Mouse (Mus musculus) limb, embryonic 14.5 days (tissue): Measurements from ENCODE around the gene Ctdsp1. TPM values are rescaled to one million over a fixed set of nuclear protein-coding genes. Genes with fewer than 3 reads are reported as not detected.

Experiments
- ATAC-seq: fragments of 200-750 bp; cut with Nextera tagmentation; 2 replicates; pipeline ENCODE4 v1.8.0; 2017; ENCODE audit warnings: low read depth, moderate number of reproducible peaks, moderate TSS enrichment; ENCODE audit not compliant: low FRiP score
- DNase-seq: peaks from one replicate; pipeline ENCODE4 v3.0.0-alpha.2; 2015; ENCODE audit warnings: low spot score
- H3K27ac ChIP-seq: fragments of 300-500 bp; sonication (generic); replicated peaks from 2 replicates; pipeline ENCODE4 v1.5.1; 2014; ENCODE audit warnings: low read depth, mild to moderate bottlenecking, low read length, moderate library complexity, mixed read lengths
- H3K27me3 ChIP-seq: fragments of 300-500 bp; sonication (generic); 2 replicates; pipeline ENCODE4 v1.6.1; 2014; ENCODE audit warnings: low read length, mixed read lengths; ENCODE audit not compliant: control insufficient read depth, insufficient read depth
- H3K36me3 ChIP-seq: fragments of 300-500 bp; sonication (generic); 2 replicates; pipeline ENCODE4 v1.6.1; 2014; ENCODE audit warnings: mild to moderate bottlenecking, low read length, moderate library complexity, mixed read lengths; ENCODE audit not compliant: control insufficient read depth, insufficient read depth
- H3K4me1 ChIP-seq: fragments of 300-500 bp; sonication (generic); 2 replicates; pipeline ENCODE4 v1.6.1; 2014; ENCODE audit warnings: antibody characterized with exemption, low read length, mixed read lengths; ENCODE audit not compliant: control insufficient read depth, insufficient read depth
- H3K4me2 ChIP-seq: fragments of 300-500 bp; sonication (generic); replicated peaks from 2 replicates; pipeline ENCODE4 v1.6.1; 2014; ENCODE audit warnings: low read depth, mild to moderate bottlenecking, low read length, moderate library complexity; ENCODE audit not compliant: severe bottlenecking
- H3K4me3 ChIP-seq: fragments of 300-500 bp; sonication (generic); replicated peaks from 2 replicates; pipeline ENCODE4 v1.5.1; 2014; ENCODE audit warnings: low read length
- H3K9ac ChIP-seq: fragments of 300-500 bp; sonication (generic); 2 replicates; pipeline ENCODE4 v1.6.1; 2014; ENCODE audit warnings: mild to moderate bottlenecking, low read depth, low read length, moderate library complexity; ENCODE audit not compliant: severe bottlenecking
- H3K9me3 ChIP-seq: fragments of 300-500 bp; sonication (generic); 2 replicates; pipeline ENCODE4 v1.6.1; 2016; ENCODE audit warnings: low read length; ENCODE audit not compliant: control insufficient read depth
- POLR2A ChIP-seq: fragments of 200-500 bp; IDR thresholded peaks from 2 replicates; pipeline ENCODE4 v1.8.0; 2012; ENCODE audit warnings: inconsistent platforms, mild to moderate bottlenecking, moderate library complexity, borderline replicate concordance; ENCODE audit not compliant: insufficient read depth, insufficient read length; ENCODE audit errors: extremely low read depth
- WGBS: fragments of 180-500 bp; shearing (Covaris S2); extraction: QIAGEN DNeasy Blood & Tissue Kit; methylation state at CpG from one replicate; pipeline ENCODE4 v1.1.7; 2014; 5-methylcytosine and 5-hydroxymethylcytosine counted together
- polyA plus RNA-seq, 2 experiments: library from polyadenylated mRNA; depleted of rRNA in 1 of 2; stranded (reverse) in 1 of 2; unstranded in 1 of 2; fragments of >200 nt; fragmentation: Nextera tagmentation in 1 of 2; extraction: Ambion mirVana in 1 of 2; gene quantifications; 2 replicates each; pipeline versions ENCODE4 v1.2.1 to v1.2.3; 2012 to 2014

Gene Ctdsp1
- polyA plus RNA-seq, 2 experiments, result 96.4 to 138 TPM

DNA sequence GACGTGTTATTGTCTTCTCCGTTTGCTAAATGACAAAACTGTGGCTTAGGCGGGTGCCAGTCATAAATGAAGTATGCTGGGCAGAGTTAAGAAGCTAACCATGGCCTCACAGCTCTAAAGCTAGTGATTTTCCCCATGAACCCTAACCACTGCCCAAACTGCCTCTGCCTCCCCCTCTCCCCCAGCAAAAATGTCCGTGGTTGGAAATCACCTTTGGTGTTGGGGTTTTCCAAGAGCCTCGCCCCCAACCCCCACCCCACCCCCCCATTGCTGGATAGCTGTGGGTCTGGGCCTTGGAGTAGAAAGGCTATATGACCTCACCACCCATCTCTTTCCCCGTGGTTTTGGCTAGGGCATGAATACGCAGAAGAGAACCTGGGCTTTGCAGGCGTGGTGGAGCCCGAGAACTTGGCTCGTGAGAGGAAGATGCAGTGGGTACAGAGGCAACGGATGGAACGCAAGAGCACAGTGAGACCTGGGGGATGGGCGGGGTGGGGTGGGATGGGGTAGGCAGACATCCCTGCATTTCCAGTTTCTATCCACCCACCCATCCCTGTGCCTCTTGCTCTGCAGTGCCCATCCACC, 40.0 kb upstream of the Ctdsp1 start:
- ATAC-seq (no peak), DNase-seq (no peak)
- Histone ChIP-seq H3K9ac (no peak overlapping the region), H3K27me3 (no peaks in the 10 kb centered on the region), H3K4me3 (no peak overlapping the region), H3K9me3 (no peaks in the 10 kb centered on the region), H3K36me3 (peaks cover 45% of the 10 kb centered on the region), H3K4me1 (no peaks in the 10 kb centered on the region), H3K27ac (no peak overlapping the region), H3K4me2 (no peak overlapping the region)
- TF ChIP-seq POLR2A, result no peak
- 91% methylated on average over 13 of the region's 13 CpGs for WGBS

GRCm38 (mm10) chr1:74352532-74353096, 38.7 kb upstream of the Ctdsp1 start:
- WGBS, result 70% methylated on average over 5 of the region's 5 CpGs
- peaks cover 41% of the 10 kb centered on the region for H3K36me3 ChIP-seq
- H3K4me3 ChIP-seq, result no peak overlapping the region
- ATAC-seq, result no peak
- no peak overlapping the region for H3K4me2 ChIP-seq
- no peak for TF ChIP-seq POLR2A
- no peak for DNase-seq
- no peaks in the 10 kb centered on the region for H3K27me3 ChIP-seq
- no peaks in the 10 kb centered on the region for H3K4me1 ChIP-seq
- no peaks in the 10 kb centered on the region for H3K9me3 ChIP-seq
- no peak overlapping the region for H3K27ac ChIP-seq
- no peak overlapping the region for H3K9ac ChIP-seq

DNA sequence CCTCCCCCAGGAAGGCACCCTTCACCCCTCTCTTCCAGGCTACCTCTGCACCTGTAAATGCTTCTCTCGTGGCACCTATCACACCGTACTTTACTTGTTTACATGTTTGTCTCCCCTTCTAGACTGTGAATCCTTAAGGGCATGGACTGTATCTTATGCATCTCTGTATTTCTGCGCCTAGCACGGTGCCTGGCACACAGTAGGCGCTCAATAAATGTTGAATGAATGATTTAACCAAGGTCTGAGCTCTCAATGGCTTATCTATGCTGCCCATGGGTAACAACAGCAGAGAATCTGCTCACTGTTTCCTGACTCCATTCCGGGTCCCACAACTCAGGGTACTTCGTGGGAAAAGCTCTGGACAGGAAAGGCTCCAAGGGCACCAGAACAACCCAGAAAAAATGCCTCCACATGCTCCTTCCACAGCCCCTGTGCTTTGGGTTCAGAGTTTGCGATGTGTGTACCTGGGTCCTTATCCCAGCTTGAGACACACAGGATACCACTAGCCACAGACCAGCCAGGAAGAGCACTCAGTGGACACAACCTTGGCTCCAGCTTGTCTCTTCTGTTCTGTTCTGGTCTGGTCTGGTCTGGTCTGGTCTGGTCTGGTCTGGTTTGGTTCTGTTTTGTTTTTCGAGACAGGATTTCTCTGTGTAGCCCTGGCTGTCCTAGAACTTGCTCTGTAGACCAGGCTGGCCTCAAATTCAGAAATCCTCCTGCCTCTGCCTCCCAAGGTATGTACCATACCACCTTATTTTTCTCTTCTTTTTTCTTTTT, 37.7 kb upstream of the Ctdsp1 start:
- DNase-seq (no peak), ATAC-seq (no peak)
- TF ChIP-seq POLR2A, result no peak
- peaks cover 34% of the 10 kb centered on the region for H3K36me3 ChIP-seq
- H3K4me1 ChIP-seq, result no peaks in the 10 kb centered on the region
- no peaks in the 10 kb centered on the region for H3K27me3 ChIP-seq
- H3K27ac ChIP-seq, result no peak overlapping the region
- no peak overlapping the region for H3K4me3 ChIP-seq
- WGBS, result 88% methylated on average over 9 of the region's 9 CpGs
- H3K9me3 ChIP-seq, result no peaks in the 10 kb centered on the region
- H3K4me2 ChIP-seq, result no peak overlapping the region
- H3K9ac ChIP-seq, result no peak overlapping the region

DNA sequence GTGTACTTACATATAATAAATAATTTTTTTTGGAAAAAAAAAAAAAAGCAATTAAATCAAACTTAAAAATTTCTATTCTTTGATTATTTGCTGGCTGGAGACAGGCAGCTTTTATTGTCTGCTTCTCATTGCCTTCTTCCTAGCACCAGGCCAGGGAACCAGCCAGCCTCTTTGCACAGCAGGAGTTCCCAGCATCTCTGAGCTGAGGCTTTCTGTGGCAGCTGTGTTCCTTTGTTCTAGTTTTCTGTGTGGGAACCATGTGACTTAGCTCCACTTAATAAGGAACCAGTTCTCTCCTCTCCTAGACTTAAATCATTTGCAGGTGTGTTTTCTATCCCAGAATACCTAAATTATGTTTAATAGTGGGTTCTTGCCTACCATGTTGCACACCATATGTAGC, 33.8 kb upstream of the Ctdsp1 start:
- Histone ChIP-seq H3K9me3 (no peaks in the 10 kb centered on the region), H3K4me2 (no peak overlapping the region), H3K4me1 (peaks cover 6% of the 10 kb centered on the region; the same call in 1 of the 2 replicates), H3K9ac (no peak overlapping the region), H3K36me3 (peaks cover 14% of the 10 kb centered on the region; the same call in 1 of the 2 replicates), H3K27me3 (no peaks in the 10 kb centered on the region), H3K27ac (no peak overlapping the region), H3K4me3 (no peak overlapping the region)
- TF ChIP-seq POLR2A, result no peak
- ATAC-seq (no peak), DNase-seq (no peak)

GRCm38 (mm10) chr1:74359952-74360517, 31.3 kb upstream of the Ctdsp1 start:
- Histone ChIP-seq H3K27ac (no peak overlapping the region), H3K27me3 (no peaks in the 10 kb centered on the region), H3K4me2 (no peak overlapping the region), H3K36me3 (no peaks in the 10 kb centered on the region), H3K4me1 (peaks cover 7% of the 10 kb centered on the region; the same call in 1 of the 2 replicates), H3K9me3 (no peaks in the 10 kb centered on the region), H3K9ac (no peak overlapping the region), H3K4me3 (no peak overlapping the region)
- WGBS, result 61% methylated on average over 5 of the region's 5 CpGs
- ATAC-seq (no peak), DNase-seq (no peak)
- no peak for TF ChIP-seq POLR2A
